8 mouse cellular contexts compared by ENCODE assay signal in genomic region chr12:108285225-108286011, GRCm38 (mm10). TPM values are rescaled to one million over a fixed set of nuclear protein-coding genes. Genes with fewer than 3 reads are reported as not detected.
A peak's percentile ranks its signal among the peaks of the same experiment; 100 is the strongest.
DNase-seq lines count a peak whose midpoint lies in the region; ATAC-seq and TF ChIP-seq lines count a peak whose summit lies in the region.

No protein-coding gene starts in this region.

- peak overlapping the region; percentile 81 for H3K27ac ChIP-seq in forebrain, embryonic 10.5 days
- no peak overlapping the region for H3K27ac ChIP-seq in forebrain, embryonic 16.5 days (ENCODE audit: low read length)
- H3K27ac ChIP-seq in hindbrain, embryonic 14.5 days = peak overlapping the region; percentile 62

- no peaks in the 10 kb centered on the region for H3K9me3 ChIP-seq in forebrain, embryonic 10.5 days
- H3K9me3 ChIP-seq in forebrain, embryonic 16.5 days (ENCODE audit: control insufficient read depth, low read length) = no peaks in the 10 kb centered on the region
- H3K9me3 ChIP-seq in hindbrain, embryonic 14.5 days (ENCODE audit: control insufficient read depth, low read length) = no peaks in the 10 kb centered on the region

- peak; percentile 60 for DNase-seq in forebrain, embryonic 10.5 days (ENCODE audit: extremely low spot score, low spot score)
- DNase-seq in R1 (ENCODE audit: low read depth, low spot score) = peak; percentile 65
- no peak for DNase-seq in hindbrain, embryonic 14.5 days (ENCODE audit: low spot score)
- DNase-seq in natural killer cell, adult 2 months (ENCODE audit: low spot score in 2 of 2) = no peak
- no peak for DNase-seq in left cerebral cortex, adult 8-10 months (ENCODE audit: low spot score in 2 of 2)
- no peak for DNase-seq in cerebellum, adult 11-12 months

- H3ac ChIP-seq in myocyte (ENCODE audit: control insufficient read depth, insufficient read length) = no peak overlapping the region

- WGBS in forebrain, embryonic 10.5 days = 28% methylated on average over 11 of the region's 11 CpGs
- WGBS in forebrain, embryonic 16.5 days = 23% methylated on average over 11 of the region's 11 CpGs
- 29% methylated on average over 11 of the region's 11 CpGs for WGBS in hindbrain, embryonic 14.5 days

- no peak for TF ChIP-seq POLR2A in myocyte (IDR thresholded peaks at IDR 0.05; ENCODE audit: insufficient read length, low read depth)

- H3K79me2 ChIP-seq in myocyte (ENCODE audit: control insufficient read depth, insufficient read depth) = no peaks in the 10 kb centered on the region

- no peak overlapping the region for H3K9ac ChIP-seq in forebrain, embryonic 16.5 days (replicated peaks; ENCODE audit: low read depth, low read length)
- H3K9ac ChIP-seq in hindbrain, embryonic 14.5 days = peak overlapping the region; percentile 20; the same call in 1 of the 2 replicates

- no peaks in the 10 kb centered on the region for H3K36me3 ChIP-seq in forebrain, embryonic 10.5 days (replicated peaks)
- no peaks in the 10 kb centered on the region for H3K36me3 ChIP-seq in forebrain, embryonic 16.5 days (ENCODE audit: control insufficient read depth, insufficient read depth)
- H3K36me3 ChIP-seq in hindbrain, embryonic 14.5 days (replicated peaks; ENCODE audit: control insufficient read depth, insufficient read depth) = no peaks in the 10 kb centered on the region
- H3K36me3 ChIP-seq in myocyte (ENCODE audit: control insufficient read depth, insufficient read depth) = no peaks in the 10 kb centered on the region

- ATAC-seq in forebrain, embryonic 16.5 days = no peak
- 0 out of 2 replicates have a peak, but pooled peaks have one; percentile 21 for ATAC-seq in hindbrain, embryonic 14.5 days (ENCODE audit: low FRiP score)

- peak overlapping the region; percentile 33 for H3K4me3 ChIP-seq in forebrain, embryonic 10.5 days
- no peak overlapping the region for H3K4me3 ChIP-seq in forebrain, embryonic 16.5 days (replicated peaks; ENCODE audit: low read length)
- H3K4me3 ChIP-seq in hindbrain, embryonic 14.5 days (replicated peaks; ENCODE audit: low read length) = no peak overlapping the region
- H3K4me3 ChIP-seq in myocyte = no peak overlapping the region

- peaks cover 35% of the 10 kb centered on the region for H3K4me1 ChIP-seq in forebrain, embryonic 10.5 days
- peaks cover 12% of the 10 kb centered on the region for H3K4me1 ChIP-seq in forebrain, embryonic 16.5 days (replicated peaks; ENCODE audit: control insufficient read depth, insufficient read depth, low read length)
- H3K4me1 ChIP-seq in hindbrain, embryonic 14.5 days (replicated peaks; ENCODE audit: control insufficient read depth, insufficient read depth, low read length) = peaks cover 15% of the 10 kb centered on the region

- H3K4me2 ChIP-seq in forebrain, embryonic 16.5 days (ENCODE audit: low read length) = no peak overlapping the region
- peak overlapping the region; percentile 23 for H3K4me2 ChIP-seq in hindbrain, embryonic 14.5 days (replicated peaks)
- H3K4me2 ChIP-seq in myocyte (ENCODE audit: low read depth) = peak overlapping the region; percentile 12

- 0 out of 2 replicates have a peak, but pooled peaks cover 8% of the 10 kb centered on the region for H3K27me3 ChIP-seq in forebrain, embryonic 10.5 days (ENCODE audit: poor library complexity, severe bottlenecking)
- H3K27me3 ChIP-seq in forebrain, embryonic 16.5 days (replicated peaks; ENCODE audit: control insufficient read depth, insufficient read depth, low read length) = no peaks in the 10 kb centered on the region
- no peaks in the 10 kb centered on the region for H3K27me3 ChIP-seq in hindbrain, embryonic 14.5 days (ENCODE audit: control insufficient read depth, insufficient read depth, low read length)
- H3K27me3 ChIP-seq in myocyte (ENCODE audit: control insufficient read depth, insufficient read depth, insufficient read length) = peaks cover 5% of the 10 kb centered on the region

TF ChIP-seq in myocyte, 11 proteins besides CTCF, POLR2A, EP300 and RAD21:
- TF ChIP-seq TCF12 (IDR thresholded peaks at IDR 0.05; ENCODE audit: insufficient read depth, poor library complexity, severe bottlenecking) (no peak), REST (IDR thresholded peaks at IDR 0.05; ENCODE audit: insufficient read depth, insufficient read length) (no peak), USF1 (IDR thresholded peaks at IDR 0.05; ENCODE audit: low read depth) (no peak), MAX (IDR thresholded peaks at IDR 0.05; ENCODE audit: low read depth) (no peak), POLR2AphosphoS2 (IDR thresholded peaks at IDR 0.05; ENCODE audit: insufficient read length, low read depth) (no peak), TCF3 (IDR thresholded peaks at IDR 0.05; ENCODE audit: insufficient read length, low read depth) (no peak), MYOD1 (IDR thresholded peaks at IDR 0.05; ENCODE audit: control insufficient read depth in 1 of 3, insufficient read length in 2 of 3, low read depth in 2 of 3) (no peak), E2F4 (IDR thresholded peaks at IDR 0.05; ENCODE audit: insufficient read depth) (no peak), MYOG (IDR thresholded peaks at IDR 0.05; ENCODE audit: control insufficient read depth in 1 of 3, insufficient read depth in 1 of 3, insufficient read length in 2 of 3, low read depth in 2 of 3) (no peak), SRF (IDR thresholded peaks at IDR 0.05; ENCODE audit: control insufficient read depth, insufficient read length, low read depth) (no peak), CEBPB (IDR thresholded peaks at IDR 0.05; ENCODE audit: insufficient read depth, poor library complexity, severe bottlenecking) (no peak)

RNA-seq across cellular contexts. Expression of gene Ccdc85c, which starts 10.2 kb away (rescaled TPM):
- polyA plus RNA-seq in forebrain, embryonic 10.5 days (2016; fragmentation: Nextera tagmentation; extraction: Ambion mirVana) = 13.5 and 14.6 TPM in 2 replicates
- 12.0 and 12.9 TPM in 2 replicates for polyA plus RNA-seq in forebrain, embryonic 16.5 days (2015; fragmentation: Nextera tagmentation; extraction: Ambion mirVana)
- 13.9 and 16.5 TPM in 2 replicates for polyA plus RNA-seq in hindbrain, embryonic 14.5 days (2014; fragmentation: Nextera tagmentation; extraction: Ambion mirVana)
- polyA plus RNA-seq in myocyte (2012; fragmentation: generic; extraction: Trizol) = 6.6 TPM
- total RNA-seq in left cerebral cortex, adult 8-10 months (2022) = 10 to 100 TPM; 71.7 to 85.8 (median 80.1) TPM

RNA-seq across cellular contexts. Expression of gene Hhipl1, which starts 20.7 kb away (rescaled TPM):
- polyA plus RNA-seq in forebrain, embryonic 10.5 days (2016; fragmentation: Nextera tagmentation; extraction: Ambion mirVana) = 2.8 and 3.4 TPM in 2 replicates
- polyA plus RNA-seq in forebrain, embryonic 16.5 days (2015; fragmentation: Nextera tagmentation; extraction: Ambion mirVana) = 1.6 and 2.3 TPM in 2 replicates
- polyA plus RNA-seq in hindbrain, embryonic 14.5 days (2014; fragmentation: Nextera tagmentation; extraction: Ambion mirVana) = 1.8 and 1.9 TPM in 2 replicates
- 13.5 TPM for polyA plus RNA-seq in myocyte (2012; fragmentation: generic; extraction: Trizol)
- total RNA-seq in left cerebral cortex, adult 8-10 months (2022) = 10 to 100 TPM in 3 of 4 experiments, 1 to 10 TPM in 1; 9.4 to 11.2 (median 10.7) TPM

RNA-seq across cellular contexts. Expression of gene Cyp46a1, which starts 48.8 kb away (rescaled TPM):
- 19.4 and 20.1 TPM in 2 replicates for polyA plus RNA-seq in forebrain, embryonic 10.5 days (2016; fragmentation: Nextera tagmentation; extraction: Ambion mirVana)
- polyA plus RNA-seq in forebrain, embryonic 16.5 days (2015; fragmentation: Nextera tagmentation; extraction: Ambion mirVana) = 23.8 and 28.4 TPM in 2 replicates
- 22.7 and 23.5 TPM in 2 replicates for polyA plus RNA-seq in hindbrain, embryonic 14.5 days (2014; fragmentation: Nextera tagmentation; extraction: Ambion mirVana)
- 1.6 TPM for polyA plus RNA-seq in myocyte (2012; fragmentation: generic; extraction: Trizol)
- total RNA-seq in left cerebral cortex, adult 8-10 months (2022) = 100 to 1,000 TPM; 254 to 259 (median 256) TPM

Comparison
In these comparisons a context has a peak if more than half of its experiments do, and no peak if none do; other contexts are left out.
1. DNase-seq: peak in forebrain, embryonic 10.5 days (single experiment) and R1 (single experiment); none in hindbrain, embryonic 14.5 days (single experiment), natural killer cell, adult 2 months (0 of 2), left cerebral cortex, adult 8-10 months (0 of 2) and cerebellum, adult 11-12 months (single experiment).